Mouse (Mus musculus): ENCODE results near the gene Dyrk3.

GRCm38 (mm10) chr1:131186995-131187394 is 48.9 kb upstream of the Dyrk3 start:
- TF ChIP-seq CTCF (IDR thresholded peaks at IDR 0.05; ENCODE audit: control insufficient read depth, insufficient read depth, low read length) (0 out of 2 replicates have a peak, but pooled peaks have one; percentile 8), POLR2A (IDR thresholded peaks at IDR 0.05; ENCODE audit: borderline replicate concordance, control insufficient read depth, low read depth, low read length) (no peak)
